Mouse (Mus musculus) gastrocnemius, postnatal 14 days (tissue): Measurements from ENCODE around the gene Adpgk. TPM values are rescaled to one million over a fixed set of nuclear protein-coding genes. Genes with fewer than 3 reads are reported as not detected.
"Not testable (repeated sequence)": the region's sequence is repeated elsewhere in the genome, so short reads cannot be mapped to it uniquely, and the experiment has no call there.

ENCODE experiments used
- DNase-seq: peaks from one replicate; pipeline ENCODE4 v3.0.0; 2021; ENCODE audit warnings: mixed read lengths
- intact Hi-C: fragments of 180-260 bp; cut with DNase I; formaldehyde crosslinking; loops from one replicate; pipeline ENCODE4 v1.15.1; 2025; ENCODE audit warnings: low total_unique reads
- total RNA-seq, 2 experiments: library from RNA; stranded (reverse); gene quantifications; 2 replicates each; pipeline ENCODE4 v1.2.3; 2021

Adpgk gene
- total RNA-seq, 2 experiments from 2014 or later = 11.4 to 12.8 TPM

DNA sequence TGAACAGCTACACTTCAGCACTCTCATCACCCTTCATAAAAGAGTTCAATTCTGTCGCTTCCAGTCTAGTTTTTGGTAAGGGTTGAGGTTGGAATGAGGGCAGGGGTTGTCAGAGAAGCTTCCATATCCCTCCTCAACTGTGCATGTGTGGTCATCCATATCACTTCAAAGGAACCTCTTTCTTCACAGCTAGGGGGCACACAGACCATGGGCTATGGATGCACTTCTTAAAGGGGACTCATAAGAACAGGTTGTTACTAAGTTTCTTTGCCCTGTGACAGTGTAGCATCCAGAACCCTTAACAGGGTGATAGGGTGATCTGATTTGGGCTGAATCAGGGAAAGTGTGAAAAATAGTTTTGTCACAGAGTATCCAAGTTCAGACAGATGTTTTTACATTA is 66.7 kb downstream of the Adpgk start:
- intact Hi-C loops, DNase-seq: not testable (repeated sequence)

DNA sequence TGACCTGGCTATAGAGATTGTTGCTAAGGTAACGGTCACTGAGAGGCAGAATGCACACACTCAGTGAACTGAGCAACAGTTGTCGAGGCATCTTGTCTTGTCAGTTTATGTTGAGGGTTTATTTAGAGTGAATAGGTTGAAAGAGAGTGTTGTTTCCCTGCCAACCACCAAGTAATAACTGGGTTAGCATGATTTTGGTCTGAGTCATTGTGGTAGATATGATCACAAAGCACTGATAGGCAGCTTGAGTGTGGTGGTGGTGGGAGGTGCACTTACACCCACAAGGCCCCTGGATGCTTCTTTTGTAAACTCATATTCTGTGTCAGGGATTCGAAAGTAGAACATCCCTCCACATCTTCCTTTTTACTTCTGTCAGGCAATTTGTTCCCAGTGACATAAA is 69.1 kb downstream of the Adpgk start:
- intact Hi-C loops = not testable (repeated sequence)

DNA sequence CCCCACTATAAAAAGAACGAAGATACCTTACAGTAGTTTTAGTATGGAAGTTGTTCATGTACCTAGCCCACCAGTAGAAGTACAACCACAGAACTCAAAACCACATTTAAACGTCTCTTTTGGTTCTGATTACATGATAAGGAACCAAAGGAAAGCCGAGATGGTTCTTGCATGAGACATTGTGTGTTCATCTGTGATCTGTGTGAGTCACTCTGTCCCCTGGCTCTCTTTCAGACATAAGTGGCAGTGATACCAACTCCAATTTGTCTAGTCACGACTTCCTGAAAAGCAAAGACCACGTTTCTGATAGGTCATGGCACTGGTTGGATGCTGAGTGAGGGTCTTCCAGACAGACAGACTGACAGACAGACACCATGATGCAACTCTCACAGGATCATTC is 77.9 kb downstream of the Adpgk start:
- intact Hi-C loops = no loop called here
- no peak for DNase-seq

More for the DNA sequence above, 69.1 kb downstream of the Adpgk start:
- not testable (repeated sequence) for DNase-seq

DNA sequence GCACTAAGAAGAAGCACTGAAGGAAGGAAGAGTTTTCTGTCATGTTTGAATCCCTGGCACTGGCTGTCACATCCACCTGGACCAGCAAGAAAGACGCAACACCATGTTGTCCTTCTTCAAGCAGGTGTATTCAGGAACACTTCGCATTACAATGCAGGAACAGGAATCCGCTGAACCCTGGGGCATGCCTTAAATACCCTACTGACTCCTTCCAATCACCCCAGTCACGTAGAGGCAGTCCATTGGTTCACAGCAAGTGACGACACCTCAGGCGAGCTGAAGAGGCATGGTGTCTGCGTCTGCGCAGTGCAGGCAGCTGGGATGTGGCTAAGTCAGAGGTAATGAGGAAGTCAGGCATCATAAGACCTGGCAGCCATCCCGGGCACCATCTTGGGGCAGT is 78.3 kb downstream of the Adpgk start:
- intact Hi-C loops = no loop called here
- DNase-seq = no peak

Other genes with a start within 250 kb of the Adpgk start
- 1 to 10 TPM; 3.0 to 3.6 TPM for gene Bbs4, start 62.0 kb downstream of the Adpgk start, total RNA-seq
- 10 to 100 TPM; 77.7 to 82.2 TPM for gene Arih1, start 195.1 kb downstream of the Adpgk start, total RNA-seq
- gene Hexa, start 248.0 kb downstream of the Adpgk start, total RNA-seq = 10 to 100 TPM; 21.2 to 22.4 TPM
- under 1 TPM; 0.42 to 0.43 TPM for gene Tmem202, start 248.3 kb downstream of the Adpgk start, total RNA-seq